Mouse (Mus musculus): ENCODE measurements around the gene Nos3. TPM values are rescaled to one million over a fixed set of nuclear protein-coding genes. Genes with fewer than 3 reads are reported as not detected.

The Nos3 gene
- polyA plus RNA-seq, 1 experiment, result 0.02 TPM

GRCm38 (mm10) chr5:24350531-24351250 lies 13.9 kb upstream of the Nos3 start:
- TF ChIP-seq GATA1 (IDR thresholded peaks at IDR 0.05; ENCODE audit: low read length) (no peak), TAL1 (IDR thresholded peaks at IDR 0.05; ENCODE audit: low read length) (no peak)
- peaks cover 79% of the 10 kb centered on the region for H3K27me3 ChIP-seq (ENCODE audit: control insufficient read depth)
- no peaks in the 10 kb centered on the region for H3K9me3 ChIP-seq (ENCODE audit: control insufficient read depth, low read length)
- H3K36me3 ChIP-seq (ENCODE audit: control insufficient read depth), result no peaks in the 10 kb centered on the region
- H3K4me1 ChIP-seq (ENCODE audit: control insufficient read depth), result peaks cover 15% of the 10 kb centered on the region
- no peak overlapping the region for H3K4me3 ChIP-seq (replicated peaks)

DNA sequence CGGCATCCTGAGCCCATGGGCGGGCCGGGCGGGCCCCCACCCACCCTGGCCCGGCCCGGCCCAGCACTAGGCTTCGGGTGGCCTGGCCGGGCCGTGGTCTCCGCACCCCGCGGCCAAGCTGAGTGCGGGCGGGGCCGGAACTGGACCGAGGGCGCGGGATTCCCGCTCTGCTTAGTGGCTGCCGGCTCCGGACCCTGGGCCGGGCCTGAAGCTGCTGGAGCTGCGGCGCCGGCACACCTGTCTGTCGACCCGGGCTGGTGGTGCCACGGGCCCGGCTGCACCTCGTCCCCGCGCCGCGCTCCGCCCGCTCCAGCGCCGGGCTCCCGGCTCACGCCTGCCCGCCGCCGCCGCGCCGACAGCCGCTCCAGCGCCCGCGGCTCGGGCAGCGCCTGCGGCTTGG lies 13.3 kb upstream of the Nos3 start, which contains the start of gene Kcnh2:
Gene Kcnh2, minus strand, starts transcription at position 327 of the 400 bp plus-strand sequence.
- TF ChIP-seq GATA1 (IDR thresholded peaks at IDR 0.05; ENCODE audit: low read length) (no peak), TAL1 (IDR thresholded peaks at IDR 0.05; ENCODE audit: low read length) (no peak)
- no peaks in the 10 kb centered on the region for H3K9me3 ChIP-seq (ENCODE audit: control insufficient read depth, low read length)
- H3K4me1 ChIP-seq (ENCODE audit: control insufficient read depth), result peaks cover 15% of the 10 kb centered on the region

GRCm38 (mm10) chr5:24351701-24352171 lies 12.9 kb upstream of the Nos3 start:
- H3K27me3 ChIP-seq (ENCODE audit: control insufficient read depth), result peaks cover 79% of the 10 kb centered on the region
- TF ChIP-seq TAL1 (IDR thresholded peaks at IDR 0.05; ENCODE audit: low read length), result no peak
- TF ChIP-seq GATA1 (IDR thresholded peaks at IDR 0.05; ENCODE audit: low read length), result no peak
- peak overlapping the region; percentile 0 for H3K4me3 ChIP-seq (replicated peaks)
- H3K4me1 ChIP-seq (ENCODE audit: control insufficient read depth), result peaks cover 15% of the 10 kb centered on the region
- H3K36me3 ChIP-seq (ENCODE audit: control insufficient read depth), result no peaks in the 10 kb centered on the region
- H3K9me3 ChIP-seq (ENCODE audit: control insufficient read depth, low read length), result no peaks in the 10 kb centered on the region

More for the DNA sequence above, 13.3 kb upstream of the Nos3 start, which contains the start of gene Kcnh2:
- H3K36me3 ChIP-seq (ENCODE audit: control insufficient read depth), result no peaks in the 10 kb centered on the region
- H3K27me3 ChIP-seq (ENCODE audit: control insufficient read depth), result peaks cover 79% of the 10 kb centered on the region
- peak within 1 kb of the TSS; percentile 40 for H3K4me3 ChIP-seq (replicated peaks)

DNA sequence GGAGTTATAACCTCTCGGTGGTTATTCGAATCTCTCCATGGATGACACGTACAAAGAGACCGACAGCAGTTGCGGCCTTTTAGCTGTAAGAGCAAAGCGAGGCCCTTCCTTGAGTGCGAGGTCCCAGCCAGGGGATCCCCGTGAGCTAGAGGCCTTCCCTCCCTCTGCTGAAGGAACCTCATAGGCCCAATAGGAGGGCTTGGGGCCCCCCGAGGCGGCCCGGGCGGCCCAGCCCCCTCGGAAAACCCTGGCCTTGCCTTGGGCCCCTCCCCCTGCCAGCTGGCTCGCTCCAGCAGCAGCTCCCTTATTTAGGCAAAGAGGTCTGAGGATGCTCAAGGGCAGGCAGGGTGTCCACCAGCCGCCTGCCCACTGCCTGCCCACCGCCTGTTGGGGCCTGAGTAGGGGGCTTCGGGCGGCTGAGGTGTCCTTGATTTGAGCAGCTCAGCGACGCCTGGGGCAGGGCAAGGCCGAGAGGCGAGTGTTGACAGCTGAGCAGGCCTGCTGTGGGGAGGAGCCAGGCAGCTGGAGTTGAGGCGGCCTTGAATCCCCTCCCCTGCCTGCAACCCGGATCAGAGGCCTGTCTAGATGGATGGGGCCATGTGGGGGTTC lies 12.3 kb upstream of the Nos3 start:
- no peaks in the 10 kb centered on the region for H3K9me3 ChIP-seq (ENCODE audit: control insufficient read depth, low read length)
- H3K4me3 ChIP-seq (replicated peaks), result no peak overlapping the region

DNA sequence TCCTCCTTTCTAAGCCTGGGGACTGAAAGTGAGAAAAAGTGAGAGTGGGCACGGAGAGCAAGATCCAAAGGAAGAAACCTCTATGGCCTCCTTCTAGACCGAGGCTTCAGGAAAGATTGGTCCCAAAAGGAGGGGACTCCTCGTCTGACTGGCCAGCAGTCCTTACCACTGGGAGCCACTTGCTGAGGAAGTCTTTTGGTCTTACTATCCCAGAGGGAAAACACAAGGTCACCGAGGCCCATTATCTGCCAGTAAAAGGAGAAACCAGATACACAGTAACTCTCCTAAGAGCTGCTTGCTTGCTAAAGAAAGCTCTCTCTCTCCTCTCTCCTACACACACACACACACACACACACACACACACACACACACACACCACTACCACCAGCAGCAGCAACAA lies 11.3 kb upstream of the Nos3 start:
- no peaks in the 10 kb centered on the region for H3K36me3 ChIP-seq (ENCODE audit: control insufficient read depth)
- TF ChIP-seq TAL1 (IDR thresholded peaks at IDR 0.05; ENCODE audit: low read length), result no peak
- TF ChIP-seq GATA1 (IDR thresholded peaks at IDR 0.05; ENCODE audit: low read length), result no peak
- H3K4me3 ChIP-seq (replicated peaks), result no peak overlapping the region
- peaks cover 69% of the 10 kb centered on the region for H3K27me3 ChIP-seq (ENCODE audit: control insufficient read depth)
- peaks cover 9% of the 10 kb centered on the region for H3K4me1 ChIP-seq (ENCODE audit: control insufficient read depth)
- H3K9me3 ChIP-seq (ENCODE audit: control insufficient read depth, low read length), result no peaks in the 10 kb centered on the region

More for the DNA sequence above, 12.3 kb upstream of the Nos3 start:
- H3K36me3 ChIP-seq (ENCODE audit: control insufficient read depth), result no peaks in the 10 kb centered on the region
- H3K27me3 ChIP-seq (ENCODE audit: control insufficient read depth), result peaks cover 79% of the 10 kb centered on the region
- no peak for TF ChIP-seq TAL1 (IDR thresholded peaks at IDR 0.05; ENCODE audit: low read length)
- TF ChIP-seq GATA1 (IDR thresholded peaks at IDR 0.05; ENCODE audit: low read length), result no peak
- peaks cover 15% of the 10 kb centered on the region for H3K4me1 ChIP-seq (ENCODE audit: control insufficient read depth)

DNA sequence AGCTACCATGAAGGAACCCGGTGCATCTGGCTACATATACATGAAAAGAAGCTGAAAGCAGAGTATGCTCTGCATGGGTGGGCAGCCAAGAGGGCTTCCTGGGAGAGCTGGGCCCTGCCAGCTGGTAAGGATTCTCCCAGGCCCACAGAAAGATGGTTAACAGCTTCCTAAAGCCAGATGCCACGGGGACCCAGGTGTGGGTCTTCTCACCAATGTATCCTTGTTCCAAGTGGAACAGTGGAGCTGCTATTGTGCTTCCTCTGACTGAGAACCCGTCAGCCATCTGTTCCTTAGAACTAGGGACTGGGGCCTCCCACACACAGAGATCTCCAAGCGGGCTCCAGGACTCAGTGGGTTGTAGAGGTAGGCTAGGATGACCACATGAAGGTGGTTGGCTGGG lies 7.8 kb upstream of the Nos3 start:
- H3K4me3 ChIP-seq (replicated peaks), result no peak overlapping the region
- no peaks in the 10 kb centered on the region for H3K9me3 ChIP-seq (ENCODE audit: control insufficient read depth, low read length)
- peaks cover 2% of the 10 kb centered on the region; the same call in 1 of the 2 replicates for H3K4me1 ChIP-seq (ENCODE audit: control insufficient read depth)
- H3K36me3 ChIP-seq (ENCODE audit: control insufficient read depth), result no peaks in the 10 kb centered on the region
- TF ChIP-seq GATA1 (IDR thresholded peaks at IDR 0.05; ENCODE audit: low read length), result no peak
- no peak for TF ChIP-seq TAL1 (IDR thresholded peaks at IDR 0.05; ENCODE audit: low read length)
- H3K27me3 ChIP-seq (ENCODE audit: control insufficient read depth), result peaks cover 35% of the 10 kb centered on the region

- Histone ChIP-seq H3K27me3 (ENCODE audit: control insufficient read depth) (peaks cover 28% of the 10 kb centered on the region), H3K36me3 (ENCODE audit: control insufficient read depth) (no peaks in the 10 kb centered on the region), H3K9me3 (ENCODE audit: control insufficient read depth, low read length) (no peaks in the 10 kb centered on the region), H3K4me3 (replicated peaks) (no peak overlapping the region), H3K4me1 (ENCODE audit: control insufficient read depth) (no peaks in the 10 kb centered on the region)
- no peak for TF ChIP-seq TAL1 (IDR thresholded peaks at IDR 0.05; ENCODE audit: low read length)
- TF ChIP-seq GATA1 (IDR thresholded peaks at IDR 0.05; ENCODE audit: low read length), result no peak
Measured at GRCm38 (mm10) chr5:24357461-24357860, 7.1 kb upstream of the Nos3 start.

DNA sequence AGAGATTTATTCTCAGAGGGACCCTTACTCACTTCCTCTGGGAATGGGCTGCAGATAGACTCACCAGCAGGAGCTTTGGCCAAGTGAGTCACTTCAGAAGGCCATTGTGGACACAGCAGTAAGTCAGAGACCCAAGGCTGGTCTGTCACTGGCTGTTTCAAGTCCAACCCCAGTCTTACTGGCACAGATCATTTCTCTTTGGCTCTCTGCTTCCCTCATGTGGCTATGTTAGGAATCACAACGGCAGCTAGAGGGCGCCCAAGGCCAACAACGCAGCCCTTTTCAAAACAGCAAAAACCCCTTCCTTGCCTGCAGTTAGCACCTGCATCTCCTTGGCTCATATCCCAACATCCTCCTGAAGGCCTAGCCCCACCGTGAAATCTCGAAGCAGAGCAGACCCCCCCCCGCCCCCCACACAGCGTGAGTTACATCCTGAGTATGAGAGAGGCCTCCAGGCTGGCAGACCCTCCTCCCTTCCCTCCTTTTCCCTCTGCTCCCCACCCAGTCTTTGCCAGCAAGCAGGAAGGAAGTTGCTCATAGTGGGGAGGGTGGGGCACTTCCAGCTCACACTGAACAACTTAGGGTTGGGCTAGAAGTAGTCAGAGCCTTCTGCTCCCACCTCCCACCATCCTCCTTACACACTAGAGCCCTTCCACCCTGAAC lies 3.7 kb upstream of the Nos3 start:
- Histone ChIP-seq H3K4me1 (ENCODE audit: control insufficient read depth) (no peaks in the 10 kb centered on the region), H3K27me3 (ENCODE audit: control insufficient read depth) (peaks cover 14% of the 10 kb centered on the region)
- TF ChIP-seq TAL1 (IDR thresholded peaks at IDR 0.05; ENCODE audit: low read length) (no peak), GATA1 (IDR thresholded peaks at IDR 0.05; ENCODE audit: low read length) (no peak)

DNA sequence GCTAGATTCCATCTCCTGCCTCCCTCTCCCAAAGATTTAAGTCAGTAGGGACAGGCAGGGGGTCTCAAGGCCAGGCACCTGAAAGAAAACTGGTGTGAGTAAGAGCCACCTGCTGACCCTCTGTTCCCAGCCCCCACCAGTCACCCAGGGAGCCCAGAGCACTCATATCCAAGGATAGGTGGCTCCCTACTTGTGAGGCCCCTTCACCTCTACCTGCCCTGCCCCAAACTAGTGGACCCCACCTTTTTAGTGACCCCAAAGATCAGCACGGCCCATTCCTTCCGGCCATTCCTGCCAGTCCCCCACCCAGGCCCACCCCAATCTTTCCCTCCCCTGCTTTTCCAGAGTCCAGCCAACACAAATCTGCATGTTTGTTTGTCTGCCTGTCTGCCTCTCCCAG lies 1.1 kb upstream of the Nos3 start:
- no peak overlapping the region for H3K4me3 ChIP-seq (replicated peaks)
- TF ChIP-seq GATA1 (IDR thresholded peaks at IDR 0.05; ENCODE audit: low read length) (no peak), TAL1 (IDR thresholded peaks at IDR 0.05; ENCODE audit: low read length) (no peak)
- H3K36me3 ChIP-seq (ENCODE audit: control insufficient read depth), result no peaks in the 10 kb centered on the region
- H3K27me3 ChIP-seq (ENCODE audit: control insufficient read depth), result peaks cover 18% of the 10 kb centered on the region
- no peaks in the 10 kb centered on the region for H3K4me1 ChIP-seq (ENCODE audit: control insufficient read depth)
- H3K9me3 ChIP-seq (ENCODE audit: control insufficient read depth, low read length), result no peaks in the 10 kb centered on the region

More for the DNA sequence above, 3.7 kb upstream of the Nos3 start:
- no peaks in the 10 kb centered on the region for H3K36me3 ChIP-seq (ENCODE audit: control insufficient read depth)
- no peaks in the 10 kb centered on the region for H3K9me3 ChIP-seq (ENCODE audit: control insufficient read depth, low read length)
- no peak overlapping the region for H3K4me3 ChIP-seq (replicated peaks)

Measured in erythroblast, embryonic 14.5 days (primary cell).